Mouse (Mus musculus) layer of hippocampus, adult 9-11 months (tissue): ENCODE results near the gene Ccdc9.
"Not testable (repeated sequence)": the region's sequence is repeated elsewhere in the genome, so short reads cannot be mapped to it uniquely, and the experiment has no call there.

Experiments used
- DNase-seq: peaks from one replicate; pipeline ENCODE4 v3.0.0; 2022

The Ccdc9 gene

DNA sequence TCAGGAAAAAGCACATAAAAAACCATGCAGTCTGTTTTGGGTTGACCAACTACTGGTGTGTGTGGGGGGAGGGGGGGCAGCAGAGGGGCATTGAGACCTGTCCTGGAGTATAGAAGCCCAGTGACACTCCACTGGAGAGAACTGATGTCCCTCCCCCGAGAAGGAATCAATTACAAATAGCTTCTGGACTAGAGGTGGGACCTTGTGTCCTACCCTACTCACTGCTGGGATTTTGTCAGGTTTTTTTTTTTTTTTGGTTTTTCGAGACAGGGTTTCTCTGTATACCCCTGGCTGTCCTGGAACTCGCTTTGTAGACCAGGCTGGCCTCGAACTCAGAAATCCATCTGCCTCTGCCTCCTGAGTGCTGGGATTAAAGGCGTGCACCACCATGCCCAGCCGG, 20.5 kb upstream of the Ccdc9 start:
- DNase-seq: not testable (repeated sequence)

DNA sequence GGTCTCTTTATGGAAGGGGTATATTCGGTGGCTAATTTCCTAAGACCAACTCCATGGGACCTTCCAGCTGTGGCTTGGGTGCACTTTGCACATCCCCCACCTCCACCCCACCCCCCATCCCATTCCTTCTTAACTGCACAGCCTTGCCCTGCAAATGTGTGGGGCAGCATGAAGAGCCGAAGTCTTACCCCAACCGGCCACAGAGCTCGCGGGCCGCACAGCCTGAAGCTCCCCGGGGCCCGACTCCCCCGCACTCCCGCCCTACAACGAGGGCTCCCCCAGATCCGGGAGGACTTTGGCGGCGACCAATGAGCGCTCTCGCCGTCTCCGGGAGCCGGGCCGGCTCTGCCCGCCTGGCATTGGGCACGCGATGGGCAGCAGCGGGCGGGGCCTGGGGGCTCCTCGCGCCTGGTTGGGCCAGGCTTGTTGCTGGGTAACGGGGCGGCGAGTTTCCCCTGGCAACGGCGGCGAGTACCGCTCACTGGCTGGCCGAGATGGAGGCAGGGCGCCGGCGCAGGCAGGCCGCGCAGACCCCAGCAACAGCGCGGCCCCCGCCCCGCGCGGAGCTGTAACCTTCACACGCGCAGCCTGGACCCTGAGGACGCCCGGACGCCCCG, 12.9 kb upstream of the Ccdc9 start:
- peak; percentile 96 for DNase-seq

DNA sequence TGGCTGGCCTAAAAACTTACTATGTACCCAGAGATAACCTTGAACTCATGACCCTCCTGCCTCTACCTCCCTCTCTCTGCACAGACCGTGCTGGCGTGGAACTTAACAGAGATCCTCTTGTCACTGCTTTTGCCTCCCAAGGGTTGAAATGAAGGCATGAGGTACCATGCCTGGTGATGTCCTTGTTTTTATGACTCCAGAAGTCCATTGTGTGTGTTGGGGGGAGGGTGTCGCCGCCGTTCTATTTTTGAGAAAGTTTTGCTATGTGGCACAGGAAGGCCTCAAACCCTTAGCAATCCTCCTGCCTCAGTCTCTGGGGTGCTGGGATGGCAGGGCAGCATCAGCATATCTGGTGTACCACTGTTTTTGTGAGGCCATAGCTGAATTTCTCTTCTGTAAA, 12.3 kb upstream of the Ccdc9 start:
- no peak for DNase-seq

DNA sequence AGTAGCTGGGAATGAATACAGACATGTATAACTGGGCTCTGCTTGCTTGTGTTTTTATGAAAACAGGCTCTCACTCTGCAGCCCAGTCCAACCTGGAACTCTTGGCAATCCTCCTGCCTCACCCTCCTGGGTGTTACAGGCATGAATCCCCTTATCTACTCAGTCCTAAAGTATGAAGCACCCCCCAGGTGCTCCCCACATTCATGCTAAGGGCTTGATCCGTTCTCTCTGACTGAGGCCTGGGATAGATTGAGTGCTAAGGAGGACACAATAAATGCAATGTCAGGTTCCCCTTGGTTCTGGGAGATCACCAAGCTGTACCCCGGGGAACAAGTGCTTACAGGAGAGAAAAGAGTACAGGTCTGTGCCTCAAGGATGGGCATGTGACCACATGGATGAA, 11.0 kb upstream of the Ccdc9 start:
- DNase-seq: no peak

DNA sequence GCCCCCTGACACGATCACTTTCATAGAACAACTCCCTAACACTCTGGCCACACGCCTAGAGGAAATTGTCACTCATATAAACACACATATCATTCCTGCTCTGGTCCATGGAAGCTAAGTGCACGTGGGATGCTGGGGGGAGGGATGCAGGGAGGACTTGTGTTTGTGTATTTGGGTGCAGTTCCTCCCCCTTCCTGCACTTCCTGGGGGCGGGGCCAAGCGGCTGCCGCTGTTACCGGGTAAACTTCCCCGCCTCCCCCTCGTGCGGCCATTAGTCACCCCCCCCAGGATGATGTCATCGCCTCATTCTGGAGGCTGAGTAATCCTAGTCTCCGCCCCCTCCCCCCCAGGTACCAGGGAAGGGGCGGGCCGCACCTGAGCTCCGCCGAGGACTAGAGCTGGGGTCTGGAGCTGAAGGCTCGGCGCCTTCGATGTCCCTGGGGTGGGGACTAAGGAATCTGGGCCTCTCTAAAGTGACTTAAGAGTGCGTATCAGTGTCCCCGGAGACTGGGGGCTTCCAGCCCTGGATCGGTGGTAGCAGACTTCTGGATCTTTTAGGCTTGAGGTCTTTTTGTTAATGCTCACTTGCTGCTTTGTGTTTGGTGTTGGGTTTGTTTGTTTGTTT, 10.3 kb upstream of the Ccdc9 start:
- DNase-seq: peak; percentile 90

DNA sequence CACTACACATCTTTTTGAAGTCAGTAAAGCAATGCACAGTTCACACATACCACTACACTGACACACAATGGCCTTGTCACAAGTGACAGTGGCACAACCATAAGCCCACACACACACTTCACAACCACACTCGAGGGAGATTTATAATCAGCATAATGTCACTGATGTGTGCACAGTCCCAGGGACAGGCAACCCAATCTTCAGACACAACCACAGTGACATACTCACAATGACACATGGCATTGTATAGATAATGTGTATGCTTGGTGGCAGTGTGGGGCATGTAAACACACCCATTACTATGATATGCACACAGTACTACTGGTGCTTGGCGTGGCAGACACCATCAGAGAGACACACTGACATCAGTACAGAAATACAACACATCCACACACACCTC, 9.6 kb upstream of the Ccdc9 start:
- DNase-seq: no peak

DNA sequence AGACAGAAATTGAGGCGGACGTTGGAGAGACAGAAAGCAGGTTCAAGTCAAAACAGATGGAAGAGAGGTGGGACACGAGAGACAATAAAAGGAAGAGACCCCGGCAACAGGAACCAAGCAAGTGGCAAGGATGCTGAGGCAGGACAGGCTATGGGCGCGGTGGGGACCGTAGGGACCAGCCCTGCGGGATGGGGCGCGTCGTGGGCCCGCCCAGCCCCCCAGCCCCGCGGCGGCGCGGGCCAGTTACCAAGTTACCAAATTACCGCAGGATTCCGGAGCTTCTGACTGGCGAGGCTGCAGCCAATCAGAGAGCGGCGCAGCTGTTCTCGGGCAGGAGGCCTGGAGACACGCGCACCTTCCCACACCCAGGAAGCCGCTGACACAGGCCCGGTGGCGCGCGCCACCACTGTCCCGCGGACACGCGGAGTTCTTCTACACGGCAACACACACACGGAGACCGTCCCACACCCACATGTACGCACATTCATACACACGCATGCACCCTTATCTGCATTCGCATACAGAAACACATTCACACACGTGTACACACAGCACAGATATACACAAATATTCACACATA, 8.8 kb upstream of the Ccdc9 start:
- DNase-seq: peak; percentile 89

DNA sequence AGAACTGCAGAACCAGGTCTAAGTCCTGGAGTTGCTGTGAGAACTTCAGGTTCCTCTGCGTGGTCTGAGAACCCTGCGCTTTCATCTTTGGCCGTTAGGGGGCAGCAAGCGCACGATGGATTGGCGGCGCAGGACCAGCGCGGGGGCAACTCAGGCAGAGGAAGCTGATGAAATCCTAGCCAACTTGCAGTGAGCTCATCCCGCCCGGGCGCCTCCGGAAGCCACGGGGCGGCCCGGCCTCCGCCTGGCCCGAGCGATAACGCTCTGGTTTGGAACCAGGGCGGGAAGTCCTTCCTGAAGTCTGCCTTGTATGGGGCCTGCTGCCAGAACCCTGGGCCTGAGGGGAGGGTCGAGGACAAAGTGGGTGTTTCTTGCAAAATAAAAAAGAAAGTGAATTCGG, 8.2 kb upstream of the Ccdc9 start:
- peak; percentile 93 for DNase-seq

DNA sequence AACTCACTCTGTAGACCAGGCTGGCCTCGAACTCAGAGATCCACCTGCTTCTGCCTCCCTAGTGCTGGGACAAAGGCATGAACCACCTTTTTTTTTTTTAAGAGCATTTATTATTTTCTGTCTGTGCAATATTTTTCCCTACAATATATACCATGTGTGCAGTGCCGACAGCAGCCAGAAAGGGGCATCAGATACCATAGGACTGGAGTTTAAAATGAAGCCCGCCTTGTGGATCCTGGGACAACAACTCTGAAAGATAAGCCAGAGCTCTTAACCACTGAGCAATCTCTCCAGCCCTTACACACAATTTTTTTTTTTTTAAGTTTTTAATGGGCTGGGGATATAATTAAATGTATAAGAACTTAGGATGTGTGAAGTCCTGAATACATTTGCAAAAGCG, 7.8 kb upstream of the Ccdc9 start:
- DNase-seq: no peak

DNA sequence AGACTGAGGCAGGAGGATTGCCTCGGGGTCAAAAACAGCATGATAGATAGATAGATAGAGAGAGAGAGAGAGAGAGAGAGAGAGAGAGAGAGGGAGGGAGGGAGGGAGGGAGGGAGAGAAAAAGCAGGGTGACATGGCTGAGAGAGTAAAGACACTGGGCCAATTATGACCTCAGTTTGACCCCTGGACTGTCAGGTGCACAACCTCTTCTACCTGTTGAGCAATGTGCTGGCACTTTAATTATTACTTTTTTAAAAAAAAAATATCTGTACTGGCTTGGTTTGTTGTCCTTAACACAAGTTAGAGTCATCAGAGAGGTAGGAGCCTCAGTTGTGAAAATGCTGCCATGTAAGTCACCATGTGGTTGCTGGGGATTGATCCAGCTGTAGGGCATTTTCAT, 1.2 kb upstream of the Ccdc9 start:
- DNase-seq: no peak

DNA sequence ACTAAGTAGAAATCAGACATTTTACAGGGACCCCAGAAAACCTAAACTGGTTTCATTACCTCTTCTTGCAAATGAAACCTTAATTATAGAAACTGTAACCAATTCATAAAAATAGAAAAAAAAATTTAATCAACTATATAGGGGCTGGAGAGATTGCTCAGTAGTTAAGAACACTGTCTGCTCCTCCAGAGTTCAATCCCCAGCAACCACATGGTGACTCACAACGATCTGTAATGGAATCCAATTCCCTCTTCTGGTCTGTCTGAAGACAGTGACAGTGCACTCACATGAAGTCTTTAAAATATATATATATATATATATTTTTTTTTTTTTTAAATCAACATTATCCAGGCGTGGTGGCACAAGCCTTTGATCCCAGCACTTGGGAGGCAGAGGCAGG, 421 bp upstream of the Ccdc9 start:
- no peak for DNase-seq

DNA sequence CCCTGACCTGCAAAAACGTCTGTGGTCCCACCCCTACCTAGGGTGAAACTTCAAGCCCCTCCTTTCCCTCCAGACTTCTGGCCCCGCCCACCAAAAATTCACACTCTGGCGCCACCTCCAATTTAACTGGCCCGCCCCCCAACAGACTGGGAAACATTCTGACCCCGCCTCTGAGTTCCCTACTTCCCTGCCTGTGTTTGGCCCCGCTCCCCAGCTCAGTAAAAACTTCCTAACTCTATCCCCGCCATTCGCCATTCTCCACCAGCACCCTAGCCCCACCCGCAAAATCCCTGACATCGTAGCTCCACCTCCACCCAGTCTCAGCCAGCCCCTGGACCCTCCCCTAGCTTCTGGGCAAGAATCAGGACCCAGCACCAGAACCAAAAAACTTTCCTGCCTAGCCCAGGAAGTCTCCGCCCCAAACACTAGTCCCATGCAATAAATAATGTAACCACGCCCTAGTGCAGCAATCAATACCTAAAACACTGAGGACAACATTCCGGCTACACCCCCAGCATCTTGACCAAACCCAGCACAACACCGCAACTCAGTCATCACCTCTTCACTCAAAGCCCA, 1.1 kb downstream of the Ccdc9 start:
- peak; percentile 75 for DNase-seq

DNA sequence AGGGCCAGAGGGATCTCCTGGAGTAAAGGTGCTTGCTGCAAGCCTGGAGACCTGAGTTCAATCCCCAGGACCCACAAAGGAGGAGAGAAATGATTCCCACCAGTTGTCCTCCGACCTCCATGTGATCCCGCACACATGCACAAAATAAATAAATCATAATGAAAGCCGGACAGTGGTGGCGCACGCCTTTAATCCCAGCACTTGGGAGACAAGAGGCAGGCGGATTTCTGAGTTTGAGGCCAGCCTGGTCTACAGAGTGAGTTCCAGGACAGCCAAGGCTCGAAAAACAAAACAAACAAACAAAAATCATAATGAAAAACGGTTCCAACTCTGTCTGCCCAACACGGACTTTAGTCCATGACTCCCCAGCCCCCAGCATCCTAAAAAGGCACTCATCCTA, 1.7 kb downstream of the Ccdc9 start:
- DNase-seq: no peak

DNA sequence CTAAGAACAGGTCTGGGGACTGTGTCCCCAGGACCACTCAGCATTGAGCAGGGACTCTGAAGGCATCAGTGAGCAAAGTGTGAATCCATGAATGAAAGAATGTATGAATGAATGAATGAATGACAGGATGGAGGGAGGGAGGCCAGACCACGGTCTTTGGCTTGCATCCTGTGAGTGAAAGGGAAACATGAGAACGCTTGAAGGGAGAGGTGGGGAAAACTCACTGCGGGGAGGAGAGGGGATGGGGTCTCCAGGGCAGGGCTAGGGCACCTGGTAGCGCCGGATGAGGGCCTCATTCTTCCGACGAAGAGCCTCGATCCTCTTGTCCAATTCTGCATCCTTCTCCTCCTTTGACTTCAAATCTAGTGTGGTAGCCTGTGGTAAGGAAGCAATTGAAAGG, 2.6 kb downstream of the Ccdc9 start:
- DNase-seq: no peak

DNA sequence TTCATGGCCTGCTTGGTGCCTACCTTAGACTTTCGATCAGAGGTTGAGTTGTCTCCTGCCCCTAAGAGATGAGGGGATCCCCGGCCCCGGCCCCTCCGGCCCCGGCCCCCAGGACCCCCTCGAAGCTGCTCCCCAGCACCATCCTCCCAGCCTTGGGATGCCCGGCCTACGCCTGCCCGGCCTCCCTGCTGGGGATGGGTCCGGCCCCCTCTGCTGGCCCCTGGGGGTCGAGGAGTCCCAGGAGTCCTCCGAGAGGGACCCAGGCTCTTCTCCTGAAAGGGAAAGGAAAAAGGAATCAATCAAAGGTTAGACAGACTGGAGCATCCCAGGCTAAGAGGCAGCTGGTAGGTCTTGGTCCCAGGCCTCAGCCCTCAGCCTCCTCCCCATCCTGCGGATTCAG, 4.3 kb downstream of the Ccdc9 start:
- DNase-seq: no peak

DNA sequence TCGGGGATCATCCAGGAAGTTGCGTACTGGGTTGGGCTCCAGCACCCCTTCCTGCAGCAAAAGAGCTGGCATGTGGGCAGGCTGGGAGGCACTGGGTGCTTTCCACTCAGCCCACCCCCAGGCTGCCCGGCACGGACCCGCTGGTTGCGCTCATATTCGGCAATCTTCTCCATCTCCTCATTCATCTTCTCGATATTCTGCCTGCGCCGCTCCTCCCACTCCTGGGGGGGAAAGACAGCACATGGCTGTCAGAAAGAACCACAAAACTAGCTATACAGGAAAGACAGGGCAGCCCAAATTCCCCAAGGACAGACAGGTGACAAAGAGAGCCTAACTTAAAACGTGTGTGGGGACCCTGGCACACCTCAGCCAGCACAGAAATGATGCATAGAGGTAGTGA, 5.9 kb downstream of the Ccdc9 start:
- DNase-seq: no peak

DNA sequence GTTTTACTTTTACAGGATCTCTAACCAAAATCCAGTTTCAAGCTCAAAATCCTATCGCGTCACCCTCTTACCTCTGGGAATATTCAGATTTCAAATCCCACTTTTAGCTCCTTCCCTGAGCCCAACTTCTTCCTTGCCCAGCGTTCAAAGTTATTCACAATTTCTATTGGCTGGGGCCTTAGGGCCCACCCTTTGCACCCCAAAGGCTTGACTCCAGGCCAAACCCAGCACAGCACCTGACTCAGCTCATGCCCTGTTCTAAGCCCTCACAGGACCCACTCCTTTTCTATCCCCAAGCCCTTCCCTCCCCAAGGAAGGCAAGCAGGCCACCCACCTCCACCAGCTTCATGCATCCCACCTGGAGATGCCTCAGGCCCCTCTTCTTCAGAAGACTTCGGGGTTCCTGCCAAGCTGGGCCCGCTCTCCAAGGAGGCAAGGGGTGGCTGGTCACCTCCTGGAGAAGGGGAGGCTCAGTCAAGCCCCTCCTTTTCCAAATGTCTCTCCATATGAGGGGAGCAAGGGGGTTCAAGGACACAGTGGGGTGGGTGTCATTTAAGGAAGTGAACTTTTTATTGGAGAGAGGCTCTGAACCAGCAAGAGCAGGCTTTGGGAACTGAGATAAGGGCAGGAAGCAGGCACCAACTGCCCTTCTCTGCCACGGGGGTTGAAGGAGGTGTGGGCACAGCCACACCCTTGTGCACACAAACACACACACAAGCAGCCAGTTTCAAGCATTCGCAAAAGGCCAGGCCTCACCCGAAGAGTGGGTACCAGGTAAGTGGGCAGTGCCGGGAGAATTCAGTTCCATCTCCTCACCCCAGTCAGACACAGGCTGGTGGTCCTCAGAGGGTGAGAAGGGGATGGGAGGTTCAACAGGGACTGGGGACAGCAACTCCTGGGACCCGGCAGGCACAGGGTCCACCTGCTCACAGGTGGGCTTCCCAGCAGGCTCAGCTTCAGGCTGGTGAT, 11.4 kb downstream of the Ccdc9 start:
- DNase-seq: no peak

DNA sequence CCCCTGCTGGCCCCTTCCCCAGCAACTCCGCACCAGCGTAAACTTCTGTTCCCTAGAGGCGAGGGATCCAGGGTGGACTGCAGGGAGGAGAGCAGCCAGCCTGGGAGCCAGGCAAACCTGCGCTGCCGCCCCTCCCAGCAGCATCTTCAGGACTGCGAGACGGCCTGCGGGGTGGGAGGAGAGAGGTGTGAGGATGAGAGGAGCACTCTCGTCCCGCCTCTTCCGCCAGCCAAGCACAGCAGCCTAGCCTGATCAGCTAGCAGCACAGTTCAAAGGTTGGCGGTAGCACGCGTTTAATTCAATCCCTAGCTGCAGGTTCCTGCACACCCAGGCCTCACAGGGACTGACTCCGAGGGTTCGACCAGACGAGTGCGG, 12.8 kb downstream of the Ccdc9 start:
- peak; percentile 63 for DNase-seq

DNA sequence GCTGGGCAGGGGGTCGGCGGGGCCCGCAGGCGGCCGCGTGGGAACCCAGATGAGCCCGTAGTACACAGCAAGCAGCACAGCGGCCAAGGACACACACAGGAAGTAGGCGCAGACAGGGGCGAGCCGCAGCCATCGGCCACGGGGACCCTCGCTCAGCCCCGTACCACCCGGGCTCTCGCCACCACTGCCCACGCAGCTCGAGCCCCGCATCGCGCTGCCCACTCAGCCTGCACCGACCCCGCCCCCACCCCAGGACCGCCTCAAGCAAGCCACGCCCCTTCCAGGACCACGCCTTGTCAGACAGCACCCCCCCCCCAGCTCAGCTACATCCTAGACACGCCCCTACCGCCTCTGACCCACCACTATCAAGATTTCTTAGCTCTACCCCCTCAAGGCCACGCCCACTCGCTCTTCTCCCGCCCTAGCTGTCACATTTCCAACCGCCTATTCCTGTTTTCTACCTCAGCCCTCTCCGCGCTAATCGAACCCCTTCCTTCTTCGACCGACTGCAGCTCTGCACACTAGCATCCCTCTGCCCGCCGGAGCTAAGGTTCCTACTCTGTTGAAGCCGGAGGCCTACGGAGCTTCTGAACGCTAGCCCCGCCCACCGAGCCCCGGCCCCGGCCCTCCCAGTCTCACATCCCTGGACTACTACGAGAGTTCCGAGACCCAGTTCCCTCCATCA, 13.4 kb downstream of the Ccdc9 start, which contains the start of gene Inafm1:
Gene Inafm1 (minus strand): TSS at position 537 of the 685 bp plus-strand sequence.
- DNase-seq: peak; percentile 93

DNA sequence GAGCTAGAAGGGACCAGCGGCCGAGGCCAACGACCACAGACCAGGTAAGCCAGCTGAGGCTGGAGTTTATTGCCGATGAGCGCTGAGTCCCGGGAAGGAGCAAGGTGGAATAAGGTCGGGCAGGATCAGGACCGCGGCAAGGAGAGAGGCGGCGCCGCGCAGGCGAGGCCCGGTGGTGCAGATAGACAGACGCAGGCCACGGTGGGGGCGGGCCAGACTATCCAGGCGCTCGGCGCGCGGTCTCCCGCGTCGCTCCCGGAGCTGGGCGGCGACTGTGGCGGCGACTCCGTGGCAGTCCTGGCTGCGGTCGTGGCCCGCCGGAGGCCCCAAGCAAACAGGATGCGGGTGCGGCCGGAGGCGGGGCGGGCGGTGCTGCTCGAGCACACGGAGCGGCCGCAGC, 13.9 kb downstream of the Ccdc9 start:
- peak; percentile 74 for DNase-seq

DNA sequence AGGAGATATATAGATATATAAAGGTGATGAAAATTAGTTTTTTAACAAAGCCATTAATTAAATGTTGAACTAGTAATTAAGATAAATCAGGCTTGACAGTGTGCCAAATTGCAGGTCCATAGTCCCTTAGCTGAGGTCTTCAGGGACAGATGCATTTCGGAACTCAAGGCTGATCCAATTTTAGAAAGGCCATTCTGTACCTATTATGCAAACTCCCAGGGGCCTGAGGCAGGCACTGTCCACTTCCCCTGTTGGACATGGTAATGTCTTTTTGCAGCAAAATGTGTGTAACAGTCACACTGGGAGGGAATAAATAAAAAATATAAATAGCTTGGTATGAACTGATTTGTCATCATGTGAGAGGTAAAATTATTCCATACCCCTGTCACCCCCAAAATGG, 15.5 kb downstream of the Ccdc9 start:
- DNase-seq: no peak

DNA sequence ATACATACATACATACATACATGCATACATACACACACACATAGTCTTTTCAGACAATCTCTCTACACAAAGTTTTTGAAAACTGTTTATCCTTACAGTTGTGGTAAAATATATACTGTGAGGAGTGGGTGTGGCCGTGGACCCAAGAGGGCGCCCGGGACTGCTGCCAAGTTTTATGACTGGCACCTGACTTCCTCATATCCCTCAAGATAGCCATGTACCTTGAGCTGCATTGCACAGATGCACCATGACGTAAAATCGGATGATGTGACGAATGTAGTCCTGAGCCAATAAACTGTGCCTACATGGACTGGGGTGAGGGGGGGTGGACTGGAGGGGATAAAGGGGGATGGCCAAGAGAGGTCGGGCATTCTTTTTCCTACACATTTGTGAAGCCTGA, 20.0 kb downstream of the Ccdc9 start:
- DNase-seq: not testable (repeated sequence)

DNA sequence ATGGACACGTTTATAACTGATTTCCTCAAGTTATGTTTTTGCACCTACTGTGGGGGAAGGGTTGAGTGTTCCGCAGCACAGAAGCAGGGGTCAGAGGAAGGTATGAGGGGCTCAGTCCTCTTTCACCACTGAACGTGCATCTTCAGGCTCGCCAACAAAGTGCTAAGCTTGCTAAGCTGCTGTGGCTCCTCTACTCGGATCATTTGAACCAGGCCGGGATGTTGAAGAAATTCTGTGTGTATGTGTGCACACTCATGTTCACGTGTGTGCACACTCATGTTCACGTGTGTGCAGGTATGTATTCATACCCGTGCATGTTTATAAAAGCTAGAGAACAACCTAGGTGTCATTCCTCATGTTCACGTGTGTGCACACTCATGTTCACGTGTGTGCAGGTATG, 20.7 kb downstream of the Ccdc9 start:
- no peak for DNase-seq
